Mouse (Mus musculus) cerebellum, adult (tissue): Measurements from ENCODE around the gene Ly6g6e.
A peak's percentile ranks its signal among the peaks of the same experiment; 100 is the strongest.

ENCODE experiments used
- ATAC-seq: cut with Nextera tagmentation; 2 replicates; pipeline ENCODE4 v1.9.2; 2017; ENCODE audit warnings: mild to moderate bottlenecking, moderate library complexity, mixed read lengths; ENCODE audit not compliant: insufficient number of reproducible peaks, low FRiP score, low TSS enrichment

Ly6g6e gene

GRCm38 (mm10) chr17:35048932-35049440 is 27.7 kb upstream of the Ly6g6e start:
- no peak for ATAC-seq

DNA sequence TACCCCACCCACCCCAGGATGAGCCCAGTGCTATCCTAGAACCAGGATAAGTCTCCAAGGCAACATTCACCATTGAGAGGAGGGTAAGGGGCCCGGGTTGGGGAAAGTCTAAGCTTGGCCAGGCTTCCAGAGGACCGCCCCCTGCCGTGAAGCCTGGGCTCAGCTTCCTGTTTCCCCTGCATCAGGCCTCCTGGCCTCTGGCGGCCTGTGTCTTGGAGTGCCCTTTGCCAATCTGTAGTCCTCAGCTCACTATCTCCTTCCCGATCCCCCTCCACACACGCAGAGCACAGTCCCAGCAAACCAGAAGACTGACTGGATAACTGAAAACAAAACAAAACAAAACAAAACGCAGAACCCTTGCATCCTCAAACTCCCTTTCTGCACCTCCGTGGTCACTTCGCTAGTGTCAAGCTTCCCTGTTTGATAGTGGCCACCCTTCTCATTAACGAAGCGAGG is 27.1 kb upstream of the Ly6g6e start, which contains the start of gene Clic1:
TSS of gene Clic1 (plus strand) at position 406 of the 456 bp plus-strand sequence.
- no peak for ATAC-seq

GRCm38 (mm10) chr17:35050126-35050750 is 26.5 kb upstream of the Ly6g6e start:
- no peak for ATAC-seq

GRCm38 (mm10) chr17:35051156-35052086 is 25.3 kb upstream of the Ly6g6e start:
- 0 out of 2 replicates have a peak, but pooled peaks have one; percentile 33 for ATAC-seq

DNA sequence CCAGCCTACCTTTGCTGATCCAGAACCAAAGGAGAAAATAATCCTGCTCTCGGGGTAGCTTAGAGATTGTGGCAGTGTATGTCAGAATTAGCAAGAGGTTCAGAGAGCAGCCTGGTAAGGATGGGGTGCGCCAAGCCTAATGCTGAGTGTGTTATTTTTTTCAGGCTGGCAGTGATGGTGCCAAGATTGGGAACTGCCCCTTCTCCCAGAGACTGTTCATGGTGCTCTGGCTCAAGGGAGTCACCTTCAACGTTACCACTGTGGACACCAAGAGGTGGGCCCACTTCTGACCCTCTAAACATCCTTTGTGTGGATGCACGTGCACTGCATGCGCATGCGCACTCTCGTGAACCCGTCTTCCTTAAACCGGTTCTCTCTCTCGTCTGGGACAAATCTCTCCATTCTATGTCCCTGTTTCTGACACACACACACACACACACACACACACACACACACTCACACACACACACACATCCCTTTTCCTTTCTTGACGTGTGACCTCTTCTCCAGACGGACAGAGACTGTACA is 24.4 kb upstream of the Ly6g6e start:
- no peak for ATAC-seq

DNA sequence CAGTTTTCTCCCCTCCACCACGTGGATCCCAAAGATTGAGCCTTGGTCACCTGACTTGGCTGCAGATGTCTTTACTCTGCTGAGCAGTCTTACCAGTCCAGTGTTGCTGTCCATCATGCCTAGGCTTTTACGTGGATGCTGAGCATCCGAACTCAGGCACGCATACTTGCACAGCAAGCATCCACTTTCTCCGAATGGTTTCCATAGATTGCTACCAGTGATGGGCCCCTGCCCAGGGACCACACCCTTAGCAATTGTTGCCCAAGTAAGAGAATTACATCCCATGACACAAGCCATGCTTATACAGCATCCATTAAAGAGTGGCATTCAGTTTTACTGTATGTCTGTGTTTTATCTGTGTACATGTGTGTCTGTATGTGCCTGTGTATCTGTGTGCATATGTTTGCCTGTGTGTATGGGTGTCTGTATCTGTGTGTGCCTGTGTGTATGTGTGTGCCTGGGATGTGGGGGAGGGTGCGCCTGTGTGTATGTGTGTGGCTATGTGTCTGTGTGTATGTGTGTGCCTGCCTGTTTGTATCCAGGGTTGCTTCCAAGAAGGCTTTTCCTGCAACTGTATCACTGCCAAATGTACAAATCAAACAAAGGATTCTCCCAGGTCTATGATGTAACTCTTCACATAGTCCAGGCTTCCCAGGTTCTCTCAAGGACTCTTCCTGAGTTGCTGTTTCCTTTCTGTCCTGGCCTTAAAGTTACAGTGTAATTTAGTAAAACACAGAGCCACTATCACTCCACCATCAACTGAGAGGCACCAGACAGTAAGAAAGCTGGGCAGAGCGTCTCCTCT is 20.8 kb upstream of the Ly6g6e start:
- ATAC-seq = no peak

DNA sequence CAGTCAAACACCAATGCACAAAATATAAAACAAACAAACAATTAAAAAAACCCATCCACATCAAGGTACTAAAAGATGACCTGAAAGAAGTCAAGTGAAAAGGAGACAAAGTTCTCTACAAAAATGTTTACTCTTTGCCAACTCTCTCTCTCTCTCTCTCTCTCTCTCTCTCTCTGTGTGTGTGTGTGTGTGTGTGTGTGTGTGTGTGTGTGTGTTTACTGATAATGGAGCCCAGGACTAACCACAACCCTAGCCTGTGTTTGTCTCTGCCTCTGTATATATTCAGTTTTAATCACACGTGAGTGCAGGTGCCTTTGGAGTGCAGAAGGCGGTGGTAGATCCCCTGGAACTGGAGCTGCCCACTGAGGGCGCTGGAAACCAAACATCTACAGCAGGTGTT is 19.6 kb upstream of the Ly6g6e start:
- no peak for ATAC-seq

DNA sequence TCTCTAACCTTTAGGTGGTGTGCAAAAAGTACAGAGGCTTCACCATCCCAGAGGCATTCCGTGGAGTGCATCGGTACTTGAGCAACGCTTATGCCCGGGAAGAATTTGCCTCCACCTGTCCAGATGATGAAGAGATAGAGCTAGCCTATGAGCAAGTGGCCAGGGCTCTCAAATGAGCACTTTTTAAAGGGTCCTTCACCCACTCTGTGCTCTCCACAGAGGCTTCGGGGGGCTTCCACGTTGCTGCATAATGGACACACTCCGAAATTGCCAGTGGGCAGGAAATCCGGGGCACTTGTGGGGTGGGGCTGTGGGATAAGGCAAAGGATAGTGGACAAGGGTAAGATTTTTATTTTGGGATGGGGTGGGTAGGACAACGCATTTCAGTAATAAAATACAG is 18.4 kb upstream of the Ly6g6e start:
- ATAC-seq = no peak

GRCm38 (mm10) chr17:35058911-35059892 is 17.5 kb upstream of the Ly6g6e start, which contains the start of gene Ddah2:
Gene Ddah2 (plus strand): TSS chr17:35059035.
- ATAC-seq = peak; percentile 63; the same call in 1 of the 2 replicates

DNA sequence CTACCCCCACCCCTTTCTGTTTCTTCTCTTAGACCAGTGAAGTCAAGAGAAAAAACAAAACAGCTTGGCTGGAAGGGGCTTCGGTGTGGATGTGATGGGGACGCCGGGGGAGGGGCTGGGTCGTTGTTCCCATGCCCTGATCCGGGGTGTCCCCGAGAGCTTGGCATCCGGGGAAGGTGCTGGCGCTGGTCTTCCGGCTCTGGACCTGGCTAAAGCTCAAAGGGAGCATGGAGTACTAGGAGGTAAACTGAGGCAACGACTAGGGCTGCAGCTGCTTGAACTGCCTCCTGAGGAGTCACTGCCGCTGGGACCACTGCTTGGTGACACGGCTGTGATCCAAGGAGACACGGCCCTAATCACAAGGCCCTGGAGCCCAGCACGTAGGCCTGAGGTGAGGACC is 16.6 kb upstream of the Ly6g6e start:
- ATAC-seq = no peak

GRCm38 (mm10) chr17:35060737-35061297 is 15.9 kb upstream of the Ly6g6e start:
- ATAC-seq = no peak

GRCm38 (mm10) chr17:35061299-35061698 is 15.4 kb upstream of the Ly6g6e start:
- ATAC-seq = no peak

GRCm38 (mm10) chr17:35063466-35063865 is 13.2 kb upstream of the Ly6g6e start:
- no peak for ATAC-seq

- ATAC-seq = no peak
Measured at GRCm38 (mm10) chr17:35064378-35064877, 12.3 kb upstream of the Ly6g6e start.

GRCm38 (mm10) chr17:35064951-35065947 is 11.5 kb upstream of the Ly6g6e start, which contains the start of gene Ly6g6c:
Gene Ly6g6c (plus strand): TSS chr17:35065388.
- ATAC-seq = no peak

GRCm38 (mm10) chr17:35066084-35066483 is 10.6 kb upstream of the Ly6g6e start, which contains the start of gene Mpig6b:
Gene Mpig6b (minus strand): TSS chr17:35066184.
- ATAC-seq = no peak
